Mouse (Mus musculus): ENCODE measurements at regions not wholly inside any gene's neighbourhood (a gene's known extent, or its start where the extent isn't known, plus 50 kb on each side); places are given as distances from the start of the nearest gene placed in this dataset.
A peak's percentile ranks its signal among the peaks of the same experiment; 100 is the strongest.

- DNase-seq (ENCODE audit: low read depth): no peak
These were observed 63.9 kb upstream of the Esp8 start for GRCm38 (mm10) chr17:40455920-40456319.

DNA sequence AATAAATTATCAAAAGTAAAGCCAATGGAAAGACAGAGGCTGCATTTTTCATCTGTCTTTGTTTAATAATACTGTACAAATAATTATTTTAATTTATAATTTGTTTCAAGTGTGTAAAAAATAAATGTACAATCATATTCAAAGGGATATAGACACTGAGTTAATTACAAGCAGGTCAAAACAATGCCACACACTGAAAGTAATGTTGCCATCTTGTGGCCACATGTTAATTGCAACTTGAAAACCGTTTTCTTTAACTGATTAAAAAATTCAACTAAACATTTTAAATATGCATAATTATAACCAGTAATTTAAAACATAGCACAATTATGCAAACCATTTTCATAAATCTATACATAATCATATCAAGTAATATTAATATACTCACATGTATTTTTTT is 89.4 kb upstream of the Esp8 start:
- DNase-seq (ENCODE audit: low read depth): peak; percentile 0

- DNase-seq (ENCODE audit: low read depth): no peak
These were observed 99.6 kb upstream of the Crisp1 start for GRCm38 (mm10) chr17:40418651-40419050.

DNA sequence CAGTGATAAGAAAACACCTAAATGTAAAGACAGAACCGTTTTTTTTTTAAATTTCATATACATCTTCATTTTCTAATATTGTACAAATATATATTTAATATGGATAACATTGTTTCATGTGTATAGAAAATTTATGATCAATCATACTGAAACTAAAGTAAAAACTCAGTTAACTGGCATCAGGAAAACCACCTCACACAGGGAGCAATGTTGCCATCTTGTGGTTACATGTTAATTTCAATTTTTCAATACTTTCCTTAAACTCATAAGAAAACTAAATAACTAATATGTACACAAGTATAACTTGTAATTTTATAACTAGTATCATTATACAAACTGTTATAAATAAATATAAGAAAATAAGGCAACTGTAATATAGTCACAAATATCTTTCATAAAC is 65.6 kb upstream of the Crisp1 start:
- DNase-seq (ENCODE audit: low read depth): no peak

GRCm38 (mm10) chr17:40372747-40373146 is 53.7 kb upstream of the Crisp1 start:
- DNase-seq (ENCODE audit: low read depth): no peak
